8 mouse cellular contexts compared by ENCODE assay signal in genomic region chr10:18319691-18320090, GRCm38 (mm10). TPM values are rescaled to one million over a fixed set of nuclear protein-coding genes. Genes with fewer than 3 reads are reported as not detected.
A peak's percentile ranks its signal among the peaks of the same experiment; 100 is the strongest.
DNase-seq lines count a peak whose midpoint lies in the region; ATAC-seq lines count a peak whose summit lies in the region.

No protein-coding gene starts in this region.

- H3K9ac ChIP-seq in heart, embryonic 15.5 days = peak overlapping the region; percentile 88
- H3K9ac ChIP-seq in intestine, embryonic 14.5 days (ENCODE audit: low read length) = peak overlapping the region; percentile 88; the same call in 1 of the 2 replicates
- no peak overlapping the region; the same call in 1 of the 2 replicates for H3K9ac ChIP-seq in midbrain, embryonic 16.5 days (ENCODE audit: low read depth, low read length)

- no peaks in the 10 kb centered on the region for H3K9me3 ChIP-seq in heart, embryonic 15.5 days (replicated peaks)
- no peaks in the 10 kb centered on the region for H3K9me3 ChIP-seq in embryonic facial prominence, embryonic 10.5 days
- H3K9me3 ChIP-seq in intestine, embryonic 14.5 days (ENCODE audit: control insufficient read depth, low read length) = no peaks in the 10 kb centered on the region
- H3K9me3 ChIP-seq in midbrain, embryonic 16.5 days (replicated peaks; ENCODE audit: control insufficient read depth, low read length, poor library complexity, severe bottlenecking) = no peaks in the 10 kb centered on the region

- no peaks in the 10 kb centered on the region for H3K27me3 ChIP-seq in heart, embryonic 15.5 days
- H3K27me3 ChIP-seq in embryonic facial prominence, embryonic 10.5 days (replicated peaks; ENCODE audit: low read depth, poor library complexity, severe bottlenecking) = peaks cover 5% of the 10 kb centered on the region
- no peaks in the 10 kb centered on the region for H3K27me3 ChIP-seq in intestine, embryonic 14.5 days (replicated peaks; ENCODE audit: control insufficient read depth, insufficient read depth, low read length)
- peaks cover 14% of the 10 kb centered on the region for H3K27me3 ChIP-seq in midbrain, embryonic 16.5 days (ENCODE audit: control insufficient read depth, insufficient read depth, low read depth, low read length)

- no peaks in the 10 kb centered on the region for H3K36me3 ChIP-seq in heart, embryonic 15.5 days
- H3K36me3 ChIP-seq in embryonic facial prominence, embryonic 10.5 days (replicated peaks) = no peaks in the 10 kb centered on the region
- H3K36me3 ChIP-seq in intestine, embryonic 14.5 days (ENCODE audit: control insufficient read depth, insufficient read depth, low read length) = no peaks in the 10 kb centered on the region
- H3K36me3 ChIP-seq in midbrain, embryonic 16.5 days (ENCODE audit: control insufficient read depth, insufficient read depth, low read length) = no peaks in the 10 kb centered on the region

- no peak overlapping the region for H3K27ac ChIP-seq in heart, embryonic 15.5 days
- H3K27ac ChIP-seq in embryonic facial prominence, embryonic 10.5 days (replicated peaks) = peak overlapping the region; percentile 95
- H3K27ac ChIP-seq in intestine, embryonic 14.5 days (ENCODE audit: low read depth) = no peak overlapping the region
- no peak overlapping the region for H3K27ac ChIP-seq in midbrain, embryonic 16.5 days (ENCODE audit: low read length)

- no peak for ATAC-seq in heart, embryonic 15.5 days (replicated peaks; ENCODE audit: insufficient number of reproducible peaks, insufficient read depth, low FRiP score, low read depth)
- no peak for ATAC-seq in intestine, embryonic 14.5 days (replicated peaks; ENCODE audit: low FRiP score, low TSS enrichment, low read depth)
- no peak for ATAC-seq in midbrain, embryonic 16.5 days

- peak overlapping the region; percentile 97 for H3K4me2 ChIP-seq in heart, embryonic 15.5 days
- H3K4me2 ChIP-seq in intestine, embryonic 14.5 days (ENCODE audit: low read length) = peak overlapping the region; percentile 85
- H3K4me2 ChIP-seq in midbrain, embryonic 16.5 days (ENCODE audit: low read length) = peak overlapping the region; percentile 98

- H3K4me1 ChIP-seq in heart, embryonic 15.5 days (replicated peaks) = peaks cover 11% of the 10 kb centered on the region
- peaks cover 38% of the 10 kb centered on the region for H3K4me1 ChIP-seq in embryonic facial prominence, embryonic 10.5 days
- peaks cover 13% of the 10 kb centered on the region for H3K4me1 ChIP-seq in intestine, embryonic 14.5 days (replicated peaks; ENCODE audit: control insufficient read depth, insufficient read depth, low read length)
- peaks cover 10% of the 10 kb centered on the region; the same call in 1 of the 2 replicates for H3K4me1 ChIP-seq in midbrain, embryonic 16.5 days (ENCODE audit: control insufficient read depth, insufficient read depth, low read length)

- 23% methylated on average over 4 of the region's 4 CpGs for WGBS in heart, embryonic 15.5 days
- 18% methylated on average over 4 of the region's 4 CpGs for WGBS in embryonic facial prominence, embryonic 10.5 days
- 28% methylated on average over 4 of the region's 4 CpGs for WGBS in intestine, embryonic 14.5 days
- 20% methylated on average over 4 of the region's 4 CpGs for WGBS in midbrain, embryonic 16.5 days

- no peak for DNase-seq in heart, adult 11 months
- no peak for DNase-seq in embryonic facial prominence, embryonic 10.5 days (ENCODE audit: low spot score)
- no peak for DNase-seq in intestine, embryonic 14.5 days (ENCODE audit: low spot score)
- DNase-seq in testis, postnatal 14 days (ENCODE audit: low spot score) = no peak
- no peak for DNase-seq in right cerebral cortex, postnatal 25 days
- DNase-seq in cerebellum, adult 11 months = no peak

- H3K4me3 ChIP-seq in heart, embryonic 15.5 days = peak overlapping the region; percentile 85
- H3K4me3 ChIP-seq in embryonic facial prominence, embryonic 10.5 days = peak overlapping the region; percentile 87
- peak overlapping the region; percentile 90 for H3K4me3 ChIP-seq in intestine, embryonic 14.5 days (ENCODE audit: low read depth, low read length)
- H3K4me3 ChIP-seq in midbrain, embryonic 16.5 days (ENCODE audit: low read depth, low read length) = peak overlapping the region; percentile 81

RNA-seq across cellular contexts. Expression of gene Nhsl1, which starts 0.9 kb away (rescaled TPM):
- polyA plus RNA-seq in heart, embryonic 15.5 days (2015; fragmentation: Nextera tagmentation; extraction: Ambion mirVana) = 11.2 and 12.7 TPM in 2 replicates
- polyA plus RNA-seq in embryonic facial prominence, embryonic 10.5 days (2016; fragmentation: Nextera tagmentation; extraction: Ambion mirVana) = 12.6 and 12.9 TPM in 2 replicates
- 9.7 and 10.6 TPM in 2 replicates for polyA plus RNA-seq in intestine, embryonic 14.5 days (2014; fragmentation: Nextera tagmentation; extraction: Ambion mirVana)
- polyA plus RNA-seq in midbrain, embryonic 16.5 days (2015; fragmentation: Nextera tagmentation; extraction: Ambion mirVana) = 9.2 and 11.5 TPM in 2 replicates
